Mouse (Mus musculus): Measurements from ENCODE around the gene Pck1. TPM values are rescaled to one million over a fixed set of nuclear protein-coding genes. Genes with fewer than 3 reads are reported as not detected.
"Not testable (repeated sequence)": the region's sequence is repeated elsewhere in the genome, so short reads cannot be mapped to it uniquely, and the experiment has no call there.

The Pck1 gene
- total RNA-seq (2021): 10 to 100 TPM; 24.1 to 85.1 TPM

- no peak for DNase-seq
- intact Hi-C loops (cut with DNase I): no loop called here
Measured at GRCm38 (mm10) chr2:173152436-173153151, at the start of gene Pck1. Gene Pck1 (plus strand): TSS chr2:173153048.

- DNase-seq: no peak
Measured at GRCm38 (mm10) chr2:173106409-173106808, 46.4 kb upstream of the Pck1 start.

GRCm38 (mm10) chr2:173106889-173107785 lies 45.7 kb upstream of the Pck1 start:
- DNase-seq: peak; percentile 77 to 83
- intact Hi-C loops (cut with DNase I): loop anchor here (1.0 to 5.0 kb wide), 5 partner anchors 55 to 454 kb away; no protein-coding TSS in a partner anchor

More at GRCm38 (mm10) chr2:173106409-173106808, 46.4 kb upstream of the Pck1 start:
- intact Hi-C loops (cut with DNase I): loop anchor here (2.0 to 5.0 kb wide), 4 partner anchors 56 to 454 kb away; no protein-coding TSS in a partner anchor

GRCm38 (mm10) chr2:173108509-173109190 lies 44.2 kb upstream of the Pck1 start:
- intact Hi-C loops (cut with DNase I): loop anchor here (5.0 kb wide), 3 partner anchors 54 to 439 kb away; no protein-coding TSS in a partner anchor
- no peak for DNase-seq

- DNase-seq: no peak
- intact Hi-C loops (cut with DNase I): loop anchor here (5.0 kb wide), 3 partner anchors 53 to 438 kb away; no protein-coding TSS in a partner anchor
Measured at GRCm38 (mm10) chr2:173109510-173109909, 43.3 kb upstream of the Pck1 start.

- DNase-seq: no peak
- intact Hi-C loops (cut with DNase I): no loop called here
Measured at GRCm38 (mm10) chr2:173110571-173110970, 42.3 kb upstream of the Pck1 start.

GRCm38 (mm10) chr2:173113796-173114195 lies 39.1 kb upstream of the Pck1 start:
- DNase-seq; intact Hi-C loops (cut with DNase I): not testable (repeated sequence)

- intact Hi-C loops (cut with DNase I): no loop called here
Measured at GRCm38 (mm10) chr2:173119023-173119944, 33.6 kb upstream of the Pck1 start, which contains the start of gene Ctcfl. Gene Ctcfl (minus strand): TSS chr2:173119525.

GRCm38 (mm10) chr2:173120117-173120516 lies 32.7 kb upstream of the Pck1 start:
- DNase-seq; intact Hi-C loops (cut with DNase I): not testable (repeated sequence)

More at GRCm38 (mm10) chr2:173119023-173119944, 33.6 kb upstream of the Pck1 start, which contains the start of gene Ctcfl:
- DNase-seq: no peak

GRCm38 (mm10) chr2:173124022-173124735 lies 28.7 kb upstream of the Pck1 start:
- DNase-seq: no peak
- intact Hi-C loops (cut with DNase I): no loop called here

- intact Hi-C loops (cut with DNase I): no loop called here
- DNase-seq: no peak
Measured at GRCm38 (mm10) chr2:173126386-173126785, 26.5 kb upstream of the Pck1 start.

GRCm38 (mm10) chr2:173129111-173129510 lies 23.7 kb upstream of the Pck1 start:
- intact Hi-C loops (cut with DNase I): no loop called here
- DNase-seq: no peak

- intact Hi-C loops (cut with DNase I): no loop called here
- no peak for DNase-seq
Measured at GRCm38 (mm10) chr2:173132262-173132661, 20.6 kb upstream of the Pck1 start.

- DNase-seq: no peak
- intact Hi-C loops (cut with DNase I): no loop called here
Measured at GRCm38 (mm10) chr2:173132794-173133300, 20.0 kb upstream of the Pck1 start.

GRCm38 (mm10) chr2:173134695-173135094 lies 18.2 kb upstream of the Pck1 start:
- peak; percentile 34 for DNase-seq
- intact Hi-C loops (cut with DNase I): no loop called here

- intact Hi-C loops (cut with DNase I): no loop called here
- DNase-seq: no peak
Measured at GRCm38 (mm10) chr2:173138323-173139239, 14.3 kb upstream of the Pck1 start.

GRCm38 (mm10) chr2:173143611-173144010 lies 9.2 kb upstream of the Pck1 start:
- intact Hi-C loops (cut with DNase I): no loop called here
- DNase-seq: no peak

GRCm38 (mm10) chr2:173145808-173146207 lies 7.0 kb upstream of the Pck1 start:
- DNase-seq: no peak
- intact Hi-C loops (cut with DNase I): no loop called here
